Mouse (Mus musculus): Measurements from ENCODE around the gene Brf1. TPM values are rescaled to one million over a fixed set of nuclear protein-coding genes. Genes with fewer than 3 reads are reported as not detected.
A peak's percentile ranks its signal among the peaks of the same experiment; 100 is the strongest.

Gene Brf1
- total RNA-seq, 2 experiments from 2014 or later, result 20.8 to 21.5 TPM

DNA sequence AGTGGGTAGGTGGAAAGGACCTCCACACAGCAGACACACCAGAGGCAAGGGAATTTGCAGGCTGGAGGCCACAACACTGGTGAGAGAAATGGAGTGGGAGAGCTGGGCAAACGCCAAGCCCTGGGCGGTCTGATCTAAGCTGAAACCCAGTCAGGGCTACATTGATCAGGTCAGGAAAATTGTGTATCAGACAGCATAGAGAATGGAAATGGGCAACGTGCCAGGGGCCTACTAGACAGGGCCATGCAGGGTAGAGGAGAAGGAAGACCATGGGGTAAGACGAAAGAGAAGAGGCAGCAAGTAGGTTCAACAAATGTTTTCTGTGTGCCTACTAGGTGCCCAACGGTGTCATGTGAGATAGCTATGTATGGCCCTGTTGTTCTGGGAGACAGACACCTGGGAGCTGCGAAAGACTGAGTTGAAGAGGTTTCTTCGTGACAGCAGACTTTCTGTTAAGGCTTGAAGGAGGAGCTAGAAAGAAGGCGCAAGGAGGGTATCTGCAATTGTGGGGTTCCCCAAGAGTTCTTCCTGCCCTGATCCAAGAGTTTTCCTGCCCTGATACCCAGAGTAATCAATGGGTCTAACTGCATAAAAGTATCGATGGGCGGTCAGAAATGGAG lies 59.2 kb downstream of the Brf1 start:
- Histone ChIP-seq H3K27ac (peak overlapping the region; percentile 99), H3K4me3 (peak overlapping the region; percentile 90)
- intact Hi-C loops (cut with DNase I), result loop anchor here (5.0 kb wide), 1 partner anchor 64 kb away; no protein-coding TSS in a partner anchor
- TF ChIP-seq CTCF (IDR thresholded peaks at IDR 0.05), result no peak
- DNase-seq, result no peak

DNA sequence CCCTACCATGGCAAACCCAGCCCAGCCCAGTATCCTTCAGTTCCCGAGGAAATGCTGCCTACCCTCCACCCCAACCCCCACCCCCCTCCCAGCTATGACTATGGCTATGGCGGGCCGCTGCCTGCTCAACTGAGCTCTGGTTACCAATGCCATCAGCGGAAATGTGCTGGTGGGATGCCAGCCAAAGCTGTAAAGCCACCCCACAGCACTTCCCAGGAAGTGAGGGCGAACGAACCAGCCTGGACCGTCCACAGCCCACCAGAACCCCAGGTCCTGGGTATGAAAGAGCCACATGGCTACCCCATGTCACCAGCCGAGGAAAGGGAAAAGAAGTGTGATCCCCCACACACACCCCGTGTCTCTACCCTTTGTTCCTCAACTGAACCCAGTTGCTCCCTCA lies 59.8 kb downstream of the Brf1 start:
- DNase-seq, result peak; percentile 55
- TF ChIP-seq CTCF (IDR thresholded peaks at IDR 0.05), result no peak
- intact Hi-C loops (cut with DNase I), result loop anchor here (5.0 kb wide), 1 partner anchor 63 kb away; no protein-coding TSS in a partner anchor
- peak overlapping the region; percentile 99; the same call in 1 of the 2 replicates for H3K27ac ChIP-seq
- no peak overlapping the region for H3K4me3 ChIP-seq

DNA sequence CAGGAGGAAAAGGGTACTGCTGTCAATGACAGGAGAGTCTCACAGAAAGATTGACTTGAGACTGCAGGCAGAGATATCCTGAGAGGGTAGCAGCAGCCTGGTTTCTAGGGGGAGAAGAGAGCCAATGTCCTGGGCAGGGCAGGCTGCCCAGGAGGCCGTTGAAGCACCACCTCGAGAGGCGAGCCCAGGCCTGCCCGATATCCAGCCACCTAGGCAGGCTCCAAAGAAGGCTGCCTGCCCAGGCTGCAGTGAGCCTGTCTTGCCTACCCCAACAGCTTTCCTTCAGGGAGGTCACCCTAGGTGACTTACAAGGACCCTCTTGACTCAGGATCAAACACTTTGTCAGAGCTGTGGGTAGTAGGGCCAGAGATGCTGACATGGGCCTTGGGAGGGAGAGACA lies 60.3 kb downstream of the Brf1 start:
- intact Hi-C loops (cut with DNase I), result loop anchor here (5.0 kb wide), 1 partner anchor 63 kb away; no protein-coding TSS in a partner anchor
- TF ChIP-seq CTCF (IDR thresholded peaks at IDR 0.05), result no peak
- no peak for DNase-seq
- Histone ChIP-seq H3K27ac (no peak overlapping the region; the same call in 1 of the 2 replicates), H3K4me3 (no peak overlapping the region)

DNA sequence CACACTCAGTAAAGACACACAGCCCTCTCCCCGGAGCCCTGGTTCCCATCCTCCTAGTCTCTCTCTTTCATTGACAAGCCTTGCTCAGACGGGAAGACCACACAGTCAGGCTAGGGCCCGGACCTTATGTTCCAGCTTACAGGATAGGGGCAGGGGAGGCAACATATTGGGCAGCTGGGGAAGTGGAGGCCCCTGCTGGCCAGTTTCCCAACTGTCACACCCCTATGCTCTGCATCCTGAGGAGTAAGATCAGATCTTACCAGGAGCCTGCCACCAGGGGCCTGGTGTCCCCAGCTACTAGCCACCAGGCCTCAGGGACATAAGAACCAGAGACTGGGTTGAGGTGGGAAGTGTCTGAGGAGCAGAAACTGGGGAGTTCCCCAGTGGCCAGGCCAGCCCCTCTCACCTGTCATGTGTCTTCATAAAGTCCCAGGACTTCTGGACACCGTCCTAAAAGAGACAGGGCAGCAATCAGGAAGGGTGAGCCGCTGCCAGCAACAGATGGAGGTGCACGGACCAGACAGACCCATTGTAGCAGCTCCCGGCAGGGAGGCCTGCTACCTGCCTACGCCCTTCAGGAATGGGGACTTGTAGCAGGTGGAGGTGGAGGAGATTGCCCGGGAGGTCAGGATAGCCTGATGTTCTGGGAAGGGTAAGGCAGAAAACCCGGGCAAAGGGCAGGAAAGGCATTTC lies 61.5 kb downstream of the Brf1 start:
- DNase-seq, result no peak
- no peak overlapping the region for H3K4me3 ChIP-seq
- intact Hi-C loops (cut with DNase I), result no loop called here
- peak; percentile 33 for TF ChIP-seq CTCF (IDR thresholded peaks at IDR 0.05)
- no peak overlapping the region for H3K27ac ChIP-seq

DNA sequence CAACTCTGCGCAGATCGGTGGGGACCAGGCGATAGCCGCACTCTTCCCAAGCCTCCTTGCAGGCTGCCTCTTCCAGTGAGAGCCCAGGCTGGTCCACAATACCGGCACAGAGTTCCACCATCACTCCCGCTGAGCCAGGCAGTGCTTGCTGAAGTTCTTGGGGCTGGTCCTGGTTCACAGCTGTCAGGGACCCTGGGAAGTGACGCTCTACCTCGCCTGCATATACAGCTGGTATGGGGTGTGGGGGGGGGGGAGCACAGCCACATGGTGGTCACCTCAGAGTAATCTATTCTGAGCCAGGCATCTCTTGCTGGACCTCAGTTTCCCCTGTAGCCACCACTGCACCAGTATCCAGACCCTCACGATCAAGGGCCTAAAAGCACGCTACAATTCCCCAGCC lies 62.1 kb downstream of the Brf1 start:
- H3K4me3 ChIP-seq, result no peak overlapping the region
- no peak for DNase-seq
- H3K27ac ChIP-seq, result no peak overlapping the region
- no peak for TF ChIP-seq CTCF (IDR thresholded peaks at IDR 0.05)
- intact Hi-C loops (cut with DNase I), result no loop called here

DNA sequence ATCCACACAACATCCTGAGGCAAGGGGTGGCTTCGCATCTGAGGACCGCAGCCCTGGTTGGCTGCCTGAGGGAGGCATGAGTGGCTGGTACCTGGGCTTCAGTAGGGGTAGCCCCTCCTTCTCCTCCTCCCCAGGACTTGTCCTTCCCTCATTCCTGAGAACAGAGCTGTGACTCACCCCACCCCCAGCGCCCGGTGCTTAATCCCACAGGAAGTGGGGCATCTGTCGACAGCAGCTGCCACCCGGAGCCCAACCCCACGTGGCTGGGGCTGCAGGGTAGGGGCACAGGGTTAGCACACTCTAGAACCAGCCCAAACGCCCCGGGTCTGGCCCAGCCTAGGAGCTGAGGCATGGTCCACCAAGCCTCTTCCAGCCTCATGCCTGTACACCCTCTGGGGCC lies 62.6 kb downstream of the Brf1 start:
- DNase-seq, result no peak
- H3K4me3 ChIP-seq, result no peak overlapping the region
- no peak overlapping the region for H3K27ac ChIP-seq
- no peak for TF ChIP-seq CTCF (IDR thresholded peaks at IDR 0.05)
- intact Hi-C loops (cut with DNase I), result no loop called here

DNA sequence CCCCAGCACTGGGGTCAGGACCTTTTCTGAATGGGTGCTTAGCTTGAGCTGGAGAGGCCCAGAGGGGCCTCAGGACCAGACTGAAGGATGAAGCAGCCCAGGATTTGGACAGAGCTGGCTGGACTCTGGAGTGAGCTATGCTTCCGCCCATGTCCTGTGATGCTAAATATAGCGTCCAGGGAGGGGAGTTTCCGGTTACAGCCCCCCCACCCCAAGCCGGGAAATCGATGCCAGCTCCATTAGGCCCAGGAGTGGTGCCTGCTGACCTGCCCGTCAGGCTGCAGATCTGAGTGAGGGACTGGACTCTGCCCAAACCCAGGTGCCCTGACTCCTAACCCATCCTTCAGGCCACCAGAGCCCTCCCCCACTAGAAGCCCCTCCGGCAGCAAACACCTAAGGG lies 67.9 kb downstream of the Brf1 start:
- 0 out of 2 replicates have a peak overlapping the region, but pooled peaks have one; percentile 23 for H3K4me3 ChIP-seq
- DNase-seq, result peak; percentile 84
- H3K27ac ChIP-seq, result peak overlapping the region; percentile 81
- intact Hi-C loops (cut with DNase I), result no loop called here
- TF ChIP-seq CTCF (IDR thresholded peaks at IDR 0.05), result no peak

DNA sequence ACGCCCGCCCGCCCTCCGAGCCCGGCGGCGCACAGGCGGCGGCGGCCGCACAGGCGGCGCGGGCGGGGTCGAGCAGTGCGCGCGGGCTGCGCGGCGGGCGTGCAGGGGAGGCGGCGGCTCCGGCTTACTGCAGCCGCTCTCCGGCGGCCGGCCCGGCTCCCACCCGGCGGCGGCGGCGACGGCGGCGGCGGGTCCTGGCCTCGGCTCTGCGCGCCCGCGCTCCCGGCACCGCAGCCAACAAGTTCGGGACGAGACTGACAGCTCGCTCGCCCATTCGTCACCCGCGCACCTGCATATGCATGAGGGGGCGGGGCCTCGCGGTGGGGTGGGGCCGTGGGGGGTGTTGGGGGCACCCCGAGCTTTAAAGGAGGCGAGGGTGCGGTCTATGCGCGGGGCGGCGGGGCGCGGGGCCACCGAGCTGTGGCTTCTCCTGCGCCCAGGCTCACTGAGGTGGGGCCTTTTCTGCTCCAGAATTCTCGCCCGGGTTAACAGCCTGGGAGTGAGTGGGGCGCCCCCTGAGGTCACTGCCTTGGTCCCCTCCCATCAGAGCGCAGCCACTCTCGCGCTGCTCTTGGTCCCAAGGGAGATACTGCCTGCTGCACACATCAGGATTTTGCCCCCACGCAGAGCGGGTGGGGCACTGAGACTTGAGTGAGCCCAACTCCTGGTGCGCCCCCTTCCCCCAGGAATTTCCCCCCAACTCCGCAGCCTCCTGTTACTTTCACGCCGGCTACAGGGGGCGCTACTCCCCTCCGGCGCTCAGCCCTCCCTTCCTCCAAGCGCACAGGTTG lies 70.7 kb downstream of the Brf1 start, which contains the start of gene Jag2:
Gene Jag2 (minus strand): TSS at position 215 of the 791 bp plus-strand sequence.
- Histone ChIP-seq H3K27ac (peak within 1 kb of the TSS; percentile 92), H3K4me3 (peak within 1 kb of the TSS; percentile 84)
- intact Hi-C loops (cut with DNase I), result no loop called here
- peak; percentile 63 for TF ChIP-seq CTCF (IDR thresholded peaks at IDR 0.05)
- peak; percentile 91 for DNase-seq

DNA sequence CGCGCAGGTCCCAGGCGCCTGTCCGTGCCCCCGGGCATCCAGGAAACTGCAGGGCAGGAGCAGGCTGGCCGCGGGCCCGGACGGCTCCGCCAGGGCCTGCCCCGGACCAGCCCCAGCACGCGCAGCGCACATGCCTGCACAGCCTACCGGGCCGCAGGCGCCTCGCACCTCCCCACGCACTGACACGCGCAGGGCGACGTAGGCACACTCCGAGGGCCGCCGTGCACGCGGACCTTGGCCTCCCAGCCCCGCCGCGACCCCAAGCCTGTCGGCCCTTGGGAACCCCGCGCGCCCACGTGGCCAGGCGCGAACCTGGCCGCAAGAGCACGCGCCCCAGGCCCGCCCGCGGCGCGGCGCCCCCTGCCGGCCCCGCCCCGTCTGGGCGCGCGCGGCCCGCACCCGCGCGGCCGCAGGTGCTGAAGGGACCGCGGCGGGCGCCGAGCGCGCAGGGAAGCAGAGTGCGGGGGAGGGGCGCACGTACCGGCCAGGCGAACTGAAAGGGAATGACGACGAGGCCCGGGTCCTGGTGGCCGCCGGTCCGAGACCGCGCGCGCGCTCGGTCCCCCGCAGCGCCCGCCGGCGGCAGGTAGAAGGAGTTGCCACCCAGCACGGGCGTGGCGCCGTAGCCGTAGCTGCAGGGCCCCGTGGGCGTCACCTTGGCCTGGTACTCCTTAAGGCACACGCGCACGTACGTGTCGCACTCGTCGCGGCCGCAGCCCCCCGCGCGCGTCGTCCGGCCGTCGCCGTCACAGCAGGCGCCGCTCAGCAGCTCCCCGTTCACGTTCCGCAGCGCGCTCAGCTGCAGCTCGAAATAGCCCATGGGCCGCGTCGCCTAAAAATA lies 71.9 kb downstream of the Brf1 start:
- peak overlapping the region; percentile 92 for H3K27ac ChIP-seq

DNA sequence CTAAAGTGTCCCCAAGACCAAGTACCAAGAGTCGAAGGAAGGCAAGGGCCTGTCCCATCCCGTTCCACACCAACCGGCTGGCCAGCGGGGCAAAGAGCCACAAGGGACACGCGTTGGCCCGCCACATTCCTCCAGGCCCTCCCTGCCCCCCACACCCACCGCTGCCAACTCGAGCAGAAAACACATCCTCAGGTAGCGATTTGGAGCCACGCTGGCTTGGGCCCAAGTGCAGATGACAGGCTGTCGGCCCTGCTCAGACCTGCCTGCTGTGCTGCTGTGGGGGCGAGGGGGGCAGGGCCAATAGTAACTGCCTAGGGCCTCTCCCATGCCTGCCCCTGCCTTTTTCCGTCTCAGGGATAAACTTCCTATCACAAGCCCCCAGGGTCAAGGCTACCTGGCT lies 73.2 kb downstream of the Brf1 start:
- intact Hi-C loops (cut with DNase I), result no loop called here
- DNase-seq, result no peak
- peak overlapping the region; percentile 84 for H3K4me3 ChIP-seq
- peak overlapping the region; percentile 35; the same call in 1 of the 2 replicates for H3K27ac ChIP-seq
- TF ChIP-seq CTCF (IDR thresholded peaks at IDR 0.05), result no peak

More for the DNA sequence above, 71.9 kb downstream of the Brf1 start:
- intact Hi-C loops (cut with DNase I), result no loop called here
- peak; percentile 31 for TF ChIP-seq CTCF (IDR thresholded peaks at IDR 0.05)
- peak overlapping the region; percentile 84 for H3K4me3 ChIP-seq
- peak; percentile 74 for DNase-seq

DNA sequence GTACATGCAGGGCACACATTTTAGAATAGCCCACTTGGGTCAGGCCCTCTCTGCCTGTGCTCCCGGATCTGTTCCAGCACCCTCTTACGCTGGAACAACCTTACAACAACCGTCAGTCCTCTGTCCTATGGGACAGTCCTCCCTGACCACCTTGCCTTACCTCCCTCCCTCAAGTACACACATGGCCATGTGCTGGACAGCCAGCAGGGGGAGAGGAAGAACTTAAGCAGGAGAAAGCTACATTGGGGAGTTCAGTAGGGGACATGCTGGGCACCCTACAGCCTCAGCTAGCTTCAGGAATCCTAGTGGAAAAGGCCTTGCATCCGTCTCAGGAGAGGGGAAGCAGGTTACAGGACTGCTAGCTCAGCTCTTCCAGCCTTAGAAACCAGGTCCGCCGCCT lies 74.6 kb downstream of the Brf1 start:
- TF ChIP-seq CTCF (IDR thresholded peaks at IDR 0.05), result peak; percentile 28; the same call in 1 of the 2 replicates
- DNase-seq, result no peak
- intact Hi-C loops (cut with DNase I), result no loop called here
- Histone ChIP-seq H3K27ac (0 out of 2 replicates have a peak overlapping the region, but pooled peaks have one; percentile 8), H3K4me3 (no peak overlapping the region)

DNA sequence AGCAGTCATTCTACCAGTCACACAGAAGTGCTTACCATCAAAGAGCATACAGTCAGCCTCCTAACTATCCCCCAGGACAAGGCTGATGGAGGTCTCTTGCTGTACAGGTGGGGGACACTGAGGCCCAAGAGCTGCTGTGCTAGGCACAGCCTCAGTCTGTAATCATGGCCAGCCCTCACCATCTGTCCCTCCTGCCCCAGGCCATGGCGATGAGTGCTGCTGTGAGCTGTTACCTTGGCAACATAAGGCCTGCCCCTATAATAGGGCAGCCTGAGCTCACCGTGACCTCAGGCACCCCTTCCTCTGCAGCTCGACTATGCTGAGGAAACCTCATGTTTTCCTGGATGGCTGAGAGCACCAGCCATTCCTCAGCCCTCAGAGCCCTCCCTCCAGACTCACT lies 78.0 kb downstream of the Brf1 start:
- H3K4me3 ChIP-seq, result no peak overlapping the region
- DNase-seq, result no peak
- TF ChIP-seq CTCF (IDR thresholded peaks at IDR 0.05), result no peak
- peak overlapping the region; percentile 21 for H3K27ac ChIP-seq
- intact Hi-C loops (cut with DNase I), result no loop called here

Data from gastrocnemius, adult 2 months (tissue).